Mouse (Mus musculus): ENCODE results near the gene Zfp61.

- TF ChIP-seq ZC3H11A (IDR thresholded peaks at IDR 0.05; ENCODE audit: borderline replicate concordance, low read depth, low read length) (no peak), ZNF384 (IDR thresholded peaks at IDR 0.05; ENCODE audit: low read depth, low read length) (no peak), HCFC1 (IDR thresholded peaks at IDR 0.05; ENCODE audit: borderline replicate concordance, insufficient read depth, low read length) (no peak), MAFK (IDR thresholded peaks at IDR 0.05; ENCODE audit: insufficient read depth, low read depth, low read length) (no peak), CHD2 (IDR thresholded peaks at IDR 0.05; ENCODE audit: low read depth, low read length) (no peak)
Measured at GRCm38 (mm10) chr7:24318942-24319341, 17.9 kb upstream of the Zfp61 start.
